Mouse (Mus musculus) midbrain, embryonic 15.5 days (tissue): ENCODE measurements around the gene Parvb. TPM values are rescaled to one million over a fixed set of nuclear protein-coding genes. Genes with fewer than 3 reads are reported as not detected.
"Not testable (repeated sequence)": the region's sequence is repeated elsewhere in the genome, so short reads cannot be mapped to it uniquely, and the experiment has no call there.

Source experiments
- ATAC-seq: fragments of 200-750 bp; cut with Nextera tagmentation; replicated peaks from 2 replicates; pipeline ENCODE4 v1.8.0; 2017; ENCODE audit warnings: moderate TSS enrichment
- H3K27ac ChIP-seq: fragments of 300-500 bp; sonication (generic); 2 replicates; pipeline ENCODE4 v1.5.1; 2015; ENCODE audit warnings: mild to moderate bottlenecking, inconsistent platforms
- H3K27me3 ChIP-seq: fragments of 300-500 bp; sonication (generic); replicated peaks from 2 replicates; pipeline ENCODE4 v1.6.1; 2015; ENCODE audit warnings: inconsistent platforms
- H3K36me3 ChIP-seq: fragments of 300-500 bp; sonication (generic); replicated peaks from 2 replicates; pipeline ENCODE4 v1.6.1; 2015; ENCODE audit warnings: inconsistent platforms
- H3K4me1 ChIP-seq: fragments of 300-500 bp; sonication (generic); 2 replicates; pipeline ENCODE4 v1.6.1; 2015; ENCODE audit warnings: inconsistent platforms
- H3K4me2 ChIP-seq: fragments of 300-500 bp; sonication (generic); 2 replicates; pipeline ENCODE4 v1.6.1; 2015; ENCODE audit warnings: inconsistent platforms, mild to moderate bottlenecking, moderate library complexity
- H3K4me3 ChIP-seq: fragments of 300-500 bp; sonication (generic); 2 replicates; pipeline ENCODE4 v1.5.1; 2015; ENCODE audit warnings: mild to moderate bottlenecking, inconsistent platforms
- H3K9ac ChIP-seq: fragments of 300-500 bp; sonication (generic); 2 replicates; pipeline ENCODE4 v1.6.1; 2015; ENCODE audit warnings: mild to moderate bottlenecking, inconsistent platforms
- H3K9me3 ChIP-seq: fragments of 300-500 bp; sonication (generic); 2 replicates; pipeline ENCODE4 v1.6.1; 2016; ENCODE audit warnings: inconsistent platforms
- whole genome bisulfite sequencing: fragments of 180-500 bp; shearing (Covaris S2); methylation state at CpG from one replicate; pipeline ENCODE4 v1.1.7; 2015; ENCODE audit warnings: mixed read lengths; 5-methylcytosine and 5-hydroxymethylcytosine counted together
- polyA plus RNA-seq: library from polyadenylated mRNA; unstranded; fragments of >200 nt; fragmentation: Nextera tagmentation; extraction: Ambion mirVana; gene quantifications from 2 replicates; pipeline ENCODE4 v1.2.1, GENCODE M21; 2015

Gene Parvb
- polyA plus RNA-seq, 1 experiment from 2014 or later, result 4.2 TPM

- no peaks in the 10 kb centered on the region for H3K36me3 ChIP-seq
- 66% methylated on average over 5 of the region's 5 CpGs for WGBS
- no peak overlapping the region for H3K27ac ChIP-seq
Observed at GRCm38 (mm10) chr15:84284059-84284458, 52.2 kb downstream of the Parvb start.

GRCm38 (mm10) chr15:84285453-84285852, 53.6 kb downstream of the Parvb start:
- no peak for ATAC-seq
- Histone ChIP-seq H3K9me3 (no peaks in the 10 kb centered on the region), H3K4me1 (no peaks in the 10 kb centered on the region; the same call in 1 of the 2 replicates), H3K27ac (no peak overlapping the region), H3K36me3 (no peaks in the 10 kb centered on the region), H3K4me2 (no peak overlapping the region), H3K27me3 (no peaks in the 10 kb centered on the region), H3K4me3 (no peak overlapping the region), H3K9ac (no peak overlapping the region)
- WGBS, result 78% methylated on average over 7 of the region's 7 CpGs

More at GRCm38 (mm10) chr15:84284059-84284458, 52.2 kb downstream of the Parvb start:
- no peaks in the 10 kb centered on the region for H3K27me3 ChIP-seq
- ATAC-seq, result no peak
- no peaks in the 10 kb centered on the region for H3K9me3 ChIP-seq
- no peak overlapping the region for H3K4me3 ChIP-seq
- no peaks in the 10 kb centered on the region; the same call in 1 of the 2 replicates for H3K4me1 ChIP-seq
- no peak overlapping the region for H3K4me2 ChIP-seq
- no peak overlapping the region for H3K9ac ChIP-seq

- not testable (repeated sequence) for ATAC-seq, H3K9ac ChIP-seq, H3K27ac ChIP-seq, H3K9me3 ChIP-seq, H3K4me1 ChIP-seq, H3K27me3 ChIP-seq, H3K4me2 ChIP-seq, H3K4me3 ChIP-seq, H3K36me3 ChIP-seq
- WGBS, result 88% methylated on average over 1 of the region's 1 CpGs
Observed at GRCm38 (mm10) chr15:84288953-84289352, 57.1 kb downstream of the Parvb start.

GRCm38 (mm10) chr15:84291097-84291496, 59.3 kb downstream of the Parvb start:
- Histone ChIP-seq H3K9ac (no peak overlapping the region), H3K36me3 (no peaks in the 10 kb centered on the region), H3K4me2 (no peak overlapping the region), H3K27me3 (no peaks in the 10 kb centered on the region), H3K4me1 (peaks cover 6% of the 10 kb centered on the region; the same call in 1 of the 2 replicates), H3K9me3 (no peaks in the 10 kb centered on the region), H3K27ac (no peak overlapping the region), H3K4me3 (no peak overlapping the region)
- WGBS, result 94% methylated on average over 5 of the region's 5 CpGs
- ATAC-seq, result no peak

- H3K9ac ChIP-seq, result no peak overlapping the region
- H3K4me2 ChIP-seq, result no peak overlapping the region
- H3K9me3 ChIP-seq, result no peaks in the 10 kb centered on the region
- H3K4me1 ChIP-seq, result peaks cover 15% of the 10 kb centered on the region
- no peaks in the 10 kb centered on the region for H3K36me3 ChIP-seq
- no peak for ATAC-seq
- no peaks in the 10 kb centered on the region for H3K27me3 ChIP-seq
- 68% methylated on average over 12 of the region's 12 CpGs for WGBS
- no peak overlapping the region for H3K27ac ChIP-seq
- no peak overlapping the region for H3K4me3 ChIP-seq
Observed at GRCm38 (mm10) chr15:84293590-84293989, 61.7 kb downstream of the Parvb start.

GRCm38 (mm10) chr15:84294391-84294790, 62.5 kb downstream of the Parvb start:
- no peak overlapping the region for H3K9ac ChIP-seq
- no peaks in the 10 kb centered on the region for H3K36me3 ChIP-seq
- no peak overlapping the region for H3K4me3 ChIP-seq
- H3K27ac ChIP-seq, result no peak overlapping the region
- ATAC-seq, result no peak
- WGBS, result 55% methylated on average over 6 of the region's 9 CpGs
- peaks cover 23% of the 10 kb centered on the region for H3K4me1 ChIP-seq
- H3K27me3 ChIP-seq, result no peaks in the 10 kb centered on the region
- no peaks in the 10 kb centered on the region for H3K9me3 ChIP-seq
- H3K4me2 ChIP-seq, result no peak overlapping the region

GRCm38 (mm10) chr15:84295225-84295624, 63.4 kb downstream of the Parvb start:
- 72% methylated on average over 10 of the region's 10 CpGs for WGBS
- H3K9me3 ChIP-seq, result no peaks in the 10 kb centered on the region
- ATAC-seq, result no peak
- H3K27me3 ChIP-seq, result no peaks in the 10 kb centered on the region
- H3K4me1 ChIP-seq, result peaks cover 31% of the 10 kb centered on the region
- H3K9ac ChIP-seq, result no peak overlapping the region
- no peak overlapping the region for H3K27ac ChIP-seq
- H3K36me3 ChIP-seq, result no peaks in the 10 kb centered on the region
- no peak overlapping the region for H3K4me3 ChIP-seq
- H3K4me2 ChIP-seq, result no peak overlapping the region

GRCm38 (mm10) chr15:84297454-84297853, 65.6 kb downstream of the Parvb start:
- H3K27me3 ChIP-seq, result no peaks in the 10 kb centered on the region
- H3K4me3 ChIP-seq, result no peak overlapping the region
- no peak overlapping the region for H3K4me2 ChIP-seq
- H3K27ac ChIP-seq, result no peak overlapping the region
- H3K9ac ChIP-seq, result no peak overlapping the region
- H3K4me1 ChIP-seq, result peaks cover 53% of the 10 kb centered on the region
- H3K9me3 ChIP-seq, result no peaks in the 10 kb centered on the region
- H3K36me3 ChIP-seq, result no peaks in the 10 kb centered on the region
- ATAC-seq, result no peak
- WGBS, result 65% methylated on average over 8 of the region's 8 CpGs

- Histone ChIP-seq H3K36me3 (no peaks in the 10 kb centered on the region), H3K9ac (no peak overlapping the region; the same call in 1 of the 2 replicates), H3K27me3 (no peaks in the 10 kb centered on the region), H3K4me1 (peaks cover 59% of the 10 kb centered on the region), H3K9me3 (no peaks in the 10 kb centered on the region), H3K4me3 (no peak overlapping the region), H3K4me2 (peak overlapping the region; percentile 31), H3K27ac (peak overlapping the region; percentile 81)
- 19% methylated on average over 13 of the region's 13 CpGs for WGBS
- peak; percentile 24; the same call in 1 of the 2 replicates for ATAC-seq
Observed at GRCm38 (mm10) chr15:84298804-84299370, 67.0 kb downstream of the Parvb start.

GRCm38 (mm10) chr15:84299662-84300333, 68.0 kb downstream of the Parvb start:
- Histone ChIP-seq H3K9ac (no peak overlapping the region), H3K27ac (peak overlapping the region; percentile 81), H3K9me3 (no peaks in the 10 kb centered on the region), H3K4me2 (peak overlapping the region; percentile 31), H3K4me3 (no peak overlapping the region), H3K36me3 (no peaks in the 10 kb centered on the region), H3K27me3 (no peaks in the 10 kb centered on the region), H3K4me1 (peaks cover 66% of the 10 kb centered on the region)
- peak; percentile 61 for ATAC-seq
- WGBS, result 3% methylated on average over 9 of the region's 9 CpGs

GRCm38 (mm10) chr15:84300591-84300990, 68.7 kb downstream of the Parvb start:
- H3K27me3 ChIP-seq, result no peaks in the 10 kb centered on the region
- H3K27ac ChIP-seq, result peak overlapping the region; percentile 81
- 19% methylated on average over 2 of the region's 2 CpGs for WGBS
- no peaks in the 10 kb centered on the region for H3K9me3 ChIP-seq
- no peaks in the 10 kb centered on the region for H3K36me3 ChIP-seq
- H3K4me3 ChIP-seq, result no peak overlapping the region
- peaks cover 74% of the 10 kb centered on the region for H3K4me1 ChIP-seq
- H3K4me2 ChIP-seq, result no peak overlapping the region
- no peak for ATAC-seq
- no peak overlapping the region for H3K9ac ChIP-seq

GRCm38 (mm10) chr15:84301026-84301425, 69.2 kb downstream of the Parvb start:
- 9% methylated on average over 7 of the region's 7 CpGs for WGBS
- peak; percentile 10; the same call in 1 of the 2 replicates for ATAC-seq
- Histone ChIP-seq H3K27ac (peak overlapping the region; percentile 81), H3K4me1 (peaks cover 79% of the 10 kb centered on the region), H3K4me3 (no peak overlapping the region), H3K9me3 (no peaks in the 10 kb centered on the region), H3K4me2 (no peak overlapping the region), H3K36me3 (no peaks in the 10 kb centered on the region), H3K27me3 (no peaks in the 10 kb centered on the region), H3K9ac (no peak overlapping the region)
